Mouse (Mus musculus): ENCODE data around the gene Ggct. TPM values are rescaled to one million over a fixed set of nuclear protein-coding genes. Genes with fewer than 3 reads are reported as not detected.

Ggct gene
- polyA plus RNA-seq (2012; rRNA removed), result 3.3 and 4.2 TPM in 2 replicates

DNA sequence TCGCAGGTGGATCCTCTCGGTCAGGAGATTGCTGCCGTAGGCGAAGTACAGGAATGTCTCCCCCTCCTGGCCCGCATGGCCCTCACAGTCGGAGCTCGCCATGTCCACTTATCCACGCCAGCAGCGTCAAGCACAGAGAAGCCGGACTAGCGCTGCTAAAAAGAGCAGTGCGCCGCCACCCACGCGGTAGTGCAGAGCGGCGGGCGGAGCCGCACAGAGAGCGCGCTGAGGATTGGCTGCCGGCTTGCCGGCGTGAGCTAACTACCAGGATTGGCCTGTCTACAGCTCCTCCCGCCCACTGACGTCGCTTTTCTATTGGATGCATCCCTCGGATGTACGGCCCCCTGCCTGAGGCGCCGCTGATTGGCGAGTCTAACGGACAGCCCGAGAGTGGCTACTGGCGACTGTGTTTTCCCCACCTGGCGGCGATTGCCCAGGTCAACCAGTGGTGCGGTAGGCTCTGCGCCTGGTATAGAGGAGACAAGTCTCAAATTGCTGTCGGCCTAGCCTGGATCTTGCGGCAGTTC, at the start of gene Ggct:
TSS of gene Ggct (minus strand) at position 217 of the 527 bp plus-strand sequence.
- DNase-seq (ENCODE audit: low read depth in 1 of 2, low spot score in 2 of 2), result peak; percentile 93
- Histone ChIP-seq H3K27ac (ENCODE audit: insufficient read depth, low read length) (peak within 1 kb of the TSS; percentile 70), H3K4me1 (ENCODE audit: control insufficient read depth, insufficient read depth, insufficient read length) (peaks cover 8% of the 10 kb centered on the region; the same call in 1 of the 2 replicates), H3K4me3 (ENCODE audit: extremely low read depth, insufficient read depth, insufficient read length) (peak within 1 kb of the TSS; percentile 80), H3K36me3 (ENCODE audit: control insufficient read depth, insufficient read depth, low read length) (no peaks in the 10 kb centered on the region), H3K27me3 (ENCODE audit: control insufficient read depth, insufficient read depth, low read length) (no peaks in the 10 kb centered on the region)
- WGBS, result under 1% methylated on average over 41 of the region's 41 CpGs
- TF ChIP-seq CTCF (IDR thresholded peaks at IDR 0.05; ENCODE audit: extremely low read depth, insufficient read depth, insufficient read length, insufficient replicate concordance), result peak; percentile 42; the same call in 1 of the 2 replicates
- TF ChIP-seq POLR2A (IDR thresholded peaks at IDR 0.05; ENCODE audit: low read depth, low read length), result peak; percentile 71

DNA sequence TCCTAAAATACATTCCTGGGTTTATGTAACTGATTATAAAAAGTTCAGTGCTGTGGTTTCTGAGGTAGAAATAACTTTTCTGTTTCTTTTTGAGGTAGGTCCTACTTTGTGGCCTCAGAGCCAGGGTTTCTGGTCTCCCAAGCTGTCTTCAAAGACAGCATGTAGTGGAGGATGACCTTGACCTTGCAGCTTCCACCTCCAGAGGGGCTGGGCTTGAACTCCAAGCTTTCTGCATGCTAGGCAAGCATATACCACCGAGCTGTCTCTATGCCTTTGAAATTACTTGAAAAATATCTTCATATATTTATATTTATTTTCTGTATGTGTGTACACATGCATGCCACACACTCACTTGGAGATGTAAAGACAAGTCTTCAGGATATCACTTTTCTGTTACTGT, 47.3 kb upstream of the Ggct start:
- no peak overlapping the region for H3K4me3 ChIP-seq (ENCODE audit: extremely low read depth, insufficient read depth, insufficient read length)
- H3K27me3 ChIP-seq (ENCODE audit: control insufficient read depth, insufficient read depth, low read length), result no peaks in the 10 kb centered on the region
- no peak for DNase-seq (ENCODE audit: low read depth in 1 of 2, low spot score in 2 of 2)
- no peaks in the 10 kb centered on the region for H3K36me3 ChIP-seq (ENCODE audit: control insufficient read depth, insufficient read depth, low read length)
- H3K4me1 ChIP-seq (ENCODE audit: control insufficient read depth, insufficient read depth, insufficient read length), result peaks cover 5% of the 10 kb centered on the region; the same call in 1 of the 2 replicates
- no peak overlapping the region for H3K27ac ChIP-seq (ENCODE audit: insufficient read depth, low read length)
- 59% methylated on average over 1 of the region's 1 CpGs for WGBS
- no peak for TF ChIP-seq CTCF (IDR thresholded peaks at IDR 0.05; ENCODE audit: extremely low read depth, insufficient read depth, insufficient read length, insufficient replicate concordance)
- no peak for TF ChIP-seq POLR2A (IDR thresholded peaks at IDR 0.05; ENCODE audit: low read depth, low read length)

DNA sequence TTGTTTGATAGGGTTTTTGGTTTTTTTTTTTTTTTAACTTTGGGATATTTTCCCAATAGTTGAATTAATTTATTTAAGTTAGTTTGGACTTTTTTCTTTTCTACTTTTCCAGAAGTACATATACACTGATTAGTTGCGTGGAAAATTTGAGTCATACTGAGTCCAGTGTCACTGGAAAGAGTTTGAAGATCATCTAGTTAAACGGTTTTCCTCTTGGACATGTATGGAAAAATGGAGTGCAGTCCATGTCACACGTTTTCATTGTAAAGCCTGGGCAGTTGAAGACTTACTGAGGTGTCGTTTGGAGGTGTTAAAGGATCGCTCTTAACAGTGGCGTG, 46.7 kb upstream of the Ggct start:
- TF ChIP-seq POLR2A (IDR thresholded peaks at IDR 0.05; ENCODE audit: low read depth, low read length) (no peak), CTCF (IDR thresholded peaks at IDR 0.05; ENCODE audit: extremely low read depth, insufficient read depth, insufficient read length, insufficient replicate concordance) (no peak)
- no peak for DNase-seq (ENCODE audit: low read depth in 1 of 2, low spot score in 2 of 2)
- no peak overlapping the region for H3K4me3 ChIP-seq (ENCODE audit: extremely low read depth, insufficient read depth, insufficient read length)
- 86% methylated on average over 6 of the region's 6 CpGs for WGBS
- no peaks in the 10 kb centered on the region for H3K36me3 ChIP-seq (ENCODE audit: control insufficient read depth, insufficient read depth, low read length)
- H3K27ac ChIP-seq (ENCODE audit: insufficient read depth, low read length), result no peak overlapping the region
- H3K27me3 ChIP-seq (ENCODE audit: control insufficient read depth, insufficient read depth, low read length), result no peaks in the 10 kb centered on the region
- H3K4me1 ChIP-seq (ENCODE audit: control insufficient read depth, insufficient read depth, insufficient read length), result peaks cover 5% of the 10 kb centered on the region; the same call in 1 of the 2 replicates

DNA sequence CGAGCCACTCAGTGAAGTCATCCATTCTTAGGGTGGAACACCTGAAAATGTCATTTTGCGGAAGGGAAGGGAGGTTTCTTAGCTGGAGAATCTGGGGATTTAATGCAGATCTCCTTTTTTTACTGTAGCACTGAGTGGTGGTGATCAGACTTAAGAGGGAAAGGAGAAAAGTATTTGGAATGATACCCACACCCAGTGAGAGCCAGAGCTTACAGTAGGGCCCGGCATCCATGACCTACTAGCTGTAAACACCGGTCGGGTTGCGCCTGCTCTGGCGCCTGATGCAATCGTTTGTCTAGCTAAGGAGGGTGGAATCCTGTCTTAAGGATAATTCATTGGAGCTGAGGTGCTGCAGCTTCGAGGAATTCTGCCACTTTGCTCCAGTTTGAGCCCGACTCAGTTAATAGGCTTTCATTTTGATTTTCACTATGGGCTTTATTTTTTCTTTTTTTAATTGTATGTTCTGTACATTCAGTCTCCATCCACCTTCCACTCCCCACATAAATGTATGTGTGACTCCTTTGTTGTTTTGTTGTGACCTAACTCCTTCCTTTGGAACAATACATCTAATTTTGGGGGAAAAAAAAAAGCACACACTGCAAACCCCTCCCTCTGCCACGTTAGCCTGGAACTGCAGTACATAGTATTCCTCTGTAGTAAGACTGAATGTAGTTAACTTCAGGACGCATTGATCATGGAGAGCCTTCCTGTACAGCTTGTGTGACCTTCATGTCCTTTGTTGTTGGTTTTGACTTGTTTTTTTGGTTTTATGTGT, 46.1 kb upstream of the Ggct start:
- TF ChIP-seq POLR2A (IDR thresholded peaks at IDR 0.05; ENCODE audit: low read depth, low read length) (no peak), CTCF (IDR thresholded peaks at IDR 0.05; ENCODE audit: extremely low read depth, insufficient read depth, insufficient read length, insufficient replicate concordance) (no peak)
- DNase-seq (ENCODE audit: low read depth in 1 of 2, low spot score in 2 of 2), result no peak
- peak overlapping the region; percentile 93 for H3K4me3 ChIP-seq (ENCODE audit: extremely low read depth, insufficient read depth, insufficient read length)
- no peaks in the 10 kb centered on the region for H3K36me3 ChIP-seq (ENCODE audit: control insufficient read depth, insufficient read depth, low read length)
- no peak overlapping the region for H3K27ac ChIP-seq (ENCODE audit: insufficient read depth, low read length)
- no peaks in the 10 kb centered on the region for H3K27me3 ChIP-seq (ENCODE audit: control insufficient read depth, insufficient read depth, low read length)
- WGBS, result 9% methylated on average over 12 of the region's 12 CpGs
- peaks cover 5% of the 10 kb centered on the region; the same call in 1 of the 2 replicates for H3K4me1 ChIP-seq (ENCODE audit: control insufficient read depth, insufficient read depth, insufficient read length)

DNA sequence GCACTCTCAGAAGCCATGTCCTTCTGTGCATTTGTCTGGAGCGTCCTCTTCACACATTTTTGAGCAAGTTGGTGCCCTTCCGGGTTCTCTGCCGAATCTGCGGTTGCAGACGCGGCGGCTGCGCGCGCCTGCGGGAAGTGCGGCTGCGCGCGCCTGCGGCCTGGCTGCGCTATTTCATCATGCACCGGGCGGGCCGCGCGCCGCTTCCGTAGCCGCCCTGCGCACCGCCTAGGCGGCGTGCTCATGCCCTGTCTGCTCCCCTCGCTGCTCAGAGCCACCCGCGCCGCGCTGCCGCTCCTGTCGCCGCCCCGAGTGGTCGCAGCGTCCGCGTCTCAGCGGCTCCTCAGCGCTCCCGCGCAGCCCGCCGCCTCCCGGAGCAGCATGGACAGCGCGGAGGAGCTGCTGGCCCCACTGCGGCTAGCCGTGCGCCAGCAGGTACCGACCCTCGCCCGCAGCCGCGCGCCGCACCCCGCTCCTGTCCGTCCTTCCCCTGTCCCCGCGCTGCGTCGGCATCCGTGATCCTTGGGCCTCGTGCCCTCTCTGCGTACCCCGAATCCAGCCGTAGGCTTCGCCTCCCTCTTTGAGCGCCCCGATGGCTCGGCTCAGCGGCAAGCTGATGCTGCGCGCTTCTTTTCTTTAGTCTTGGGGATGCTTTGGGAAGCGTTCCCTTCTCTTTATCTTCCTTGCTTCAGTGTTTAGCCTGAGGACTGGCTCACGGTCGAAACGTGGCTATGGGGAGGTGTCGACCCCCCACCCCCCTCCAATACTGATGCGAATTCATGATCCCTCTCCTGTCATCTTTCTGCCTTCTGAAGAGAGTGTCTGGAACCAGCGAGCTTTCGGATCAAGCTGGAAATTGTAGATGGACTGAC, 45.3 kb upstream of the Ggct start, which contains the start of gene Gars:
TSS of gene Gars (plus strand) at position 209 of the 872 bp plus-strand sequence.
- Histone ChIP-seq H3K27ac (ENCODE audit: insufficient read depth, low read length) (peak within 1 kb of the TSS; percentile 94), H3K4me1 (ENCODE audit: control insufficient read depth, insufficient read depth, insufficient read length) (peaks cover 5% of the 10 kb centered on the region; the same call in 1 of the 2 replicates), H3K27me3 (ENCODE audit: control insufficient read depth, insufficient read depth, low read length) (no peaks in the 10 kb centered on the region), H3K36me3 (ENCODE audit: control insufficient read depth, insufficient read depth, low read length) (no peaks in the 10 kb centered on the region), H3K4me3 (ENCODE audit: extremely low read depth, insufficient read depth, insufficient read length) (peak within 1 kb of the TSS; percentile 93)
- TF ChIP-seq CTCF (IDR thresholded peaks at IDR 0.05; ENCODE audit: extremely low read depth, insufficient read depth, insufficient read length, insufficient replicate concordance) (no peak), POLR2A (IDR thresholded peaks at IDR 0.05; ENCODE audit: low read depth, low read length) (peak; percentile 91)
- WGBS, result under 1% methylated on average over 87 of the region's 87 CpGs
- peak; percentile 79 to 85 for DNase-seq (ENCODE audit: low read depth in 1 of 2, low spot score in 2 of 2)

DNA sequence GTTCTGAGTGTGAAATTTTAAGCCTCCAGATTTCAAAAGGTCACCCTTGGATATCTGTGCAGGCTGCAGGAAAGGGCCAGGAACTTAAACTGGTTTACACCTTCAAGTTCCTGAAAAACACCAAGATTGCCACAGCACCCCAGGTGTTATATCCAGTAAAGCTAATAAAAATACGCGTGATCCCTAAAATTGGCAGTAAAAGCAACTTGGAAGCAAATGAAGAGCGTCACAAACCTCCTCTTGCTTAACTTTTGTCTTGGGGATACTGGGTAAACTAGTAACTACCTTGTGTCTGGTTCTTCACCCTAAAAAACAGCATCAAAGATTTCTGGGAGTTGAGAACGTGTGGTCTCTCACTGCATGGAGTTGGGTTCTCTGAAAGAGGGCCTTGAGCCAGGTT, 44.0 kb upstream of the Ggct start:
- Histone ChIP-seq H3K4me3 (ENCODE audit: extremely low read depth, insufficient read depth, insufficient read length) (no peak overlapping the region), H3K27me3 (ENCODE audit: control insufficient read depth, insufficient read depth, low read length) (no peaks in the 10 kb centered on the region), H3K4me1 (ENCODE audit: control insufficient read depth, insufficient read depth, insufficient read length) (peaks cover 5% of the 10 kb centered on the region; the same call in 1 of the 2 replicates), H3K36me3 (ENCODE audit: control insufficient read depth, insufficient read depth, low read length) (no peaks in the 10 kb centered on the region), H3K27ac (ENCODE audit: insufficient read depth, low read length) (no peak overlapping the region)
- WGBS, result 93% methylated on average over 4 of the region's 4 CpGs
- DNase-seq (ENCODE audit: low read depth in 1 of 2, low spot score in 2 of 2), result no peak
- TF ChIP-seq CTCF (IDR thresholded peaks at IDR 0.05; ENCODE audit: extremely low read depth, insufficient read depth, insufficient read length, insufficient replicate concordance) (no peak), POLR2A (IDR thresholded peaks at IDR 0.05; ENCODE audit: low read depth, low read length) (no peak)

Data from spleen, adult 2 months (tissue).